Mouse (Mus musculus) adrenal gland, postnatal 25 days (tissue): ENCODE results near the gene Zdhhc8. TPM values are rescaled to one million over a fixed set of nuclear protein-coding genes. Genes with fewer than 3 reads are reported as not detected.
A peak's percentile ranks its signal among the peaks of the same experiment; 100 is the strongest.

Source experiments
- DNase-seq: peaks from one replicate; pipeline ENCODE4 v3.0.0; 2021; ENCODE audit warnings: mixed read lengths
- long read RNA-seq: library from polyadenylated mRNA; stranded (forward); transcript quantifications from one replicate; pipeline ENCODE4 v2.0.0, GENCODE M21; 2021
- total RNA-seq: library from RNA; stranded (reverse); gene quantifications from 2 replicates; pipeline ENCODE4 v1.2.3, GENCODE M21; 2021

Gene Zdhhc8
- 21.5 and 26.8 TPM in 2 replicates for total RNA-seq
- long read RNA-seq, partial matches to known transcripts: 3 of 11 reads
- long read RNA-seq, other reads (novel, unspliced or antisense): 8 of 11 reads

DNA sequence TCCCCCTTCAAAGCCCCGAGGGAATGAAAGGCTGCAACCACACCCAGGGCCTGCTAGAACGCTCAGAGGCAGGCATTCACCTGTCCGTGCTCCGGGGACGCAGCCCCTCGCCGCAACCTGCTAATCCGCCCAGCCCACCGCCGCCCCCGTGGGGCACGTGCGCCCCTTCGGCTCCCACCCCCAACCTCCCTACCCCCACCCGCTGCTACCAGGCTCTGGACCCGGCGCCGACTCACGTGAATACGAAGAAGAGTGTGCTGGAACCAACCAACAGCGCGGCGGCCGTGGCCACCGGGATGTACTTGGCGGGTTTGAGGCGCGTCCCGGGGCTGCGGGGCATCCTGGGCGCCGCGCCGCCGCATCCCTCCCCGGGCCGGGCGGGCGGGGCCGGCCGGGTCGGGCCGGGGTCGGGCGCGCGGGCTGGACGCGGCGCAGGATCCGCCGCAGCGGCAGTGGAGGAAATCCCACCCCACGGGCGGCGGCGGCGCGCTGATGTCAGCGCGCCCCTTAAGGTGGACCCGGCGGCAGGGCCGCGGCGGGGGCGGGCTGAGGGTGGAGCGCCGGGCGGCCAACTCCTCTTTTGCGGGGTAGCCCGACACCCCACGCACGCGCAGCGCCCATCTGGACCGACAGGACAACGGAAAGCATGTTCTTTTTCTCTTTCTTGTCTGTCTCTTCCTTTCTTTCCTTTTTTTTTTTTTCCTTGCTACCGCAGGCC is at the start of gene Zdhhc8:
Gene Zdhhc8 (minus strand): TSS at position 466 of the 718 bp plus-strand sequence.
- DNase-seq: peak; percentile 86

- no peak for DNase-seq
These were observed 40.2 kb upstream of the Zdhhc8 start for GRCm38 (mm10) chr16:18275166-18275565.

DNA sequence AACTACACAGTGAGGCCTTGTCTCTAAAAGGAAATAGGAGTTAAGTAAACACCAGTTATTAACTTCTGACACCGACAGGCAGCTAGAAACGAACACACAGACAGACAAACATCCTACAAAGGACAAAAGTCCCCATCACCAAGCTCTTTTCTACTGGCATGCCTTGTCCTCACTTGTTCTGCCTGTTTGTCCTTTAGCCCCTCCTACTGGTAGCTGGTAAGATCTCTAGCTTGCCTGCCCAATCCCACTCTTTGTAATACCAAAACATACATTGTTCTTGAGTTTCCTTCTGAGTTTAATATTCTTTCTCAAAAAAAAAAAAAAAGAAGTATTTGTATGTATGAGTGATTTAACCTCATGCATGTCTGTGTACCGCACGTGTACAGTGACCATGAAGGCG is 33.2 kb upstream of the Zdhhc8 start:
- no peak for DNase-seq

DNA sequence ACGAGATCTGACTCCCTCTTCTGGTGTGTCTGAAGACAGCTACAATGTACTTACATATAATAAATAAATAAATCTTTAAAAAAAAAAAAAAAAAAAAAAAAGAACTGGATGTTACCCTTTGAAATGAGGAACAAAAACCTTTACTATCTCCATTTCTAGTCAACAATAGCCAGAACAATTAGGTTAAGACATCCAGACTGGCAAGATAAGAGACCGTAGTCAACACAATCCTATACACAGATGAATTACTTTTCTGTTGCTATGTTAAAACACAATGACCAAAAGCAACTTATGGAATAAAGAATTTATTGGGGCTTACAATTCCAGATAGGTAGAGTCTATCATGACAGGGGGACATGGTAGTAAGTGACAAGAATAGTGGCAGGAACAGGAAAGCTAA is 30.1 kb upstream of the Zdhhc8 start:
- DNase-seq: no peak

- DNase-seq: no peak
These were observed 23.3 kb upstream of the Zdhhc8 start, which contains the start of gene Gm49776 for GRCm38 (mm10) chr16:18258221-18258620. TSS of gene Gm49776 (minus strand) at chr16:18258321.

- no peak for DNase-seq
These were observed 18.9 kb upstream of the Zdhhc8 start for GRCm38 (mm10) chr16:18253866-18254265.

DNA sequence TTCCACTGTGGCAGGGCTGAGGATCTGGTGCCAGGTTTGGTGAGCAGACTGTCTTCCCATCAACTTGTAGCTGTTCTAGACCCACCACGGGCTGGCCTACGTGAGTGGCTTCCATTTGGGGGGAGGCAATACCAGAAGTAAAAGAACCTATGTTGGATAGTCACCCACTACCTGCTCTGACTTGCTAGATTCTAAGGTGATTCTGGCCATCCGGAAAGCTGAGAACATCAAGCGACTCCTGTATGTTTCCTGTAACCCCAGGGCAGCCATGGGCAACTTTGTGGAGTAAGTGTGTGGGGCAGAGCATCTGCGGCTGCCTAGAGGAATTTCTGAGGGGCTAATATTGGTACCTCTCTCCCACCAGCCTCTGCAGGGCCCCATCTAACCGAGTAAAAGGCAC is 17.8 kb upstream of the Zdhhc8 start:
- no peak for DNase-seq

DNA sequence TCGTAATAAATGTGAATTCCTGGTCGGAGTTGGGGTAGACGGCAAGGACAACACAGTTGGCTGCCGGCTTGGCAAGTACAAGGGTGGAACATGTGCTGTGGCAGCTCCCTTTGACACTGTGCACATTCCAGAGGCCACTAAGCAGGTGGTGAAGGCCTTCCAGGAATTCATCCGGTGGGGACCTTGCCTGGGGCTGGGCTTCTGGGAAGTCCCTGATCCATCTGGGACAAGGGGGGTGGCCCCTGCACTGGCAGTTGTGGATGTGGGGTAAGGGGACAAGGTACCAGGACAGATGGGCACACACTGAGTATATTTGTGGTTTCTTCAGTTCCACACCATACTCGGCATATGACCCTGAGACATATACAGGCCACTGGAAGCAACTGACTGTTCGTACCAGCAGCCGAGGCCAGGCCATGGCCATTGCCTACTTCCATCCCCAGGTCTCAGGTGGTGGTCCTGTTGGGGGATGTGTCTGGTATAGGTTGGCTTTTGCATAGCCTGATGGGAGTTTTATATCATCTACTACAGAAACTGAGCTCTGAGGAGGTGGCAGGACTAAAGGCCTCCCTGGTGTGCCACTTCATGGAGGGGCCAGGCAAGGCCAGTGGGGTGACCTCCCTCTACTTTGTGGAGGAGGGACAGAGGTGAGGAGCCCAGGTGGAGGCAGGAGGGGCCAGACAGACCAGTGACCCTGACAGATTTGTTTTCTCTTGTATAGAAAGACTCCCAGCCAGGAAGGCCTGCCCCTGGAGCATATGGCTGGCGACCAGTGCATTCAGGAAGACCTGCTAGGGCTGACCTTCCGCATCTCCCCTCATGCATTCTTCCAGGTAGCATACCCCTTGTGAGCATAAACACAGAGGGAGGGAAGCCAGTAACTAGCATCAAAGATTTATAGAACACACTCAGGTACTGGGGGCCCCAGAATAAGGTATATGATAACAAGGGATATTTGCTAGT is 16.2 kb upstream of the Zdhhc8 start:
- DNase-seq: no peak

- no peak for DNase-seq
These were observed 15.3 kb upstream of the Zdhhc8 start for GRCm38 (mm10) chr16:18250231-18250630.

- DNase-seq: peak; percentile 33
These were observed 14.5 kb upstream of the Zdhhc8 start for GRCm38 (mm10) chr16:18249364-18249967.

DNA sequence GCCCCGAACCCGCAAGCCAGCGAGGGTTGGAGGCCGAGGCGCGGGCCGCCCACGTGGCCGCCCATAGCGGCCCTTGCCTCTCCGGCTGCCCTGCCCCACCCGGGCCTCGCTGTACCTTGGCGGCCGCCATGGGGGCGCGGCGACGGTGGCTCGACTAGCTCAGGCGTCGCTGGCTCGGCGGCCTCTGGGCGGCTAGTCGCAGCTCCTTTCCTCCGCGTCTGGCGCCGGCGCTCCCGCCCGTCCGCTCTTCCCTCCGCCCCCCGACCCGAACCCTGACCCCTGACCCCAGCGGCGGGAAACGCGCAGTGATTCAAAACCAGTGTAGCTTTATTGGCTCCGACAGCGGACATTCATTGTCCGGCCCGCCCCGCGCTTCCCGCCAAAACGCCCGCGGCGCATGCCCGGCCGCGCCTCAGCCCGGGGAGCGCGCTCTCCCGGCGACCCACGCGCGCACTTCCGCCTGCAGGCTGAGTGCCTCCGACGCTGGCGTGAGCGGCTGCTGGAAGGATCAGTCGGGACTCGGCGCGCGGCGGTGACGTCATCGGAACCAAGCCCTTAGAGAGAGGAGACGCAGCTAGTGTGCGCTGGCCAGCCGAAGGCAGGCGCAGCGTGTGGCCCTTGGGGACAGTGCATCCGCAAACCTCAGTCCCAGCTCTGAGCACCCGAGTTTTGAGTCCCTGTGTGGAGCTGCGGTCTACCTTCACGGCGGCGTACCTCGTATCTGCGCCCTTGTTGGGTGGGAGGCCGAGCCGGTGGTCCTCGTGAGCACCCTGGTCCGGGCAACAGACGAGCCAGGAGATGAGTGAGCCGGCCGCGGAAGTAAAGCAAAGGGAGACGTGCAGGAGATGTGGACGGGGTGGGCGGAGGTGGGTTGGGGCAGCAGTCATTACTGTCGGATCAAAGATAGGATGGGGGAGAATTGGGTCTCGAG is 13.8 kb upstream of the Zdhhc8 start, which contains the start of the genes Trmt2a and Ranbp1:
Gene Trmt2a (plus strand): TSS at position 247 of the 931 bp plus-strand sequence.
Gene Ranbp1 (minus strand): TSS at position 300 of the 931 bp plus-strand sequence.
- DNase-seq: peak; percentile 99

- DNase-seq: peak; percentile 33
These were observed 12.8 kb upstream of the Zdhhc8 start for GRCm38 (mm10) chr16:18247521-18248399.

- DNase-seq: no peak
These were observed 6.6 kb upstream of the Zdhhc8 start for GRCm38 (mm10) chr16:18241581-18241980.

DNA sequence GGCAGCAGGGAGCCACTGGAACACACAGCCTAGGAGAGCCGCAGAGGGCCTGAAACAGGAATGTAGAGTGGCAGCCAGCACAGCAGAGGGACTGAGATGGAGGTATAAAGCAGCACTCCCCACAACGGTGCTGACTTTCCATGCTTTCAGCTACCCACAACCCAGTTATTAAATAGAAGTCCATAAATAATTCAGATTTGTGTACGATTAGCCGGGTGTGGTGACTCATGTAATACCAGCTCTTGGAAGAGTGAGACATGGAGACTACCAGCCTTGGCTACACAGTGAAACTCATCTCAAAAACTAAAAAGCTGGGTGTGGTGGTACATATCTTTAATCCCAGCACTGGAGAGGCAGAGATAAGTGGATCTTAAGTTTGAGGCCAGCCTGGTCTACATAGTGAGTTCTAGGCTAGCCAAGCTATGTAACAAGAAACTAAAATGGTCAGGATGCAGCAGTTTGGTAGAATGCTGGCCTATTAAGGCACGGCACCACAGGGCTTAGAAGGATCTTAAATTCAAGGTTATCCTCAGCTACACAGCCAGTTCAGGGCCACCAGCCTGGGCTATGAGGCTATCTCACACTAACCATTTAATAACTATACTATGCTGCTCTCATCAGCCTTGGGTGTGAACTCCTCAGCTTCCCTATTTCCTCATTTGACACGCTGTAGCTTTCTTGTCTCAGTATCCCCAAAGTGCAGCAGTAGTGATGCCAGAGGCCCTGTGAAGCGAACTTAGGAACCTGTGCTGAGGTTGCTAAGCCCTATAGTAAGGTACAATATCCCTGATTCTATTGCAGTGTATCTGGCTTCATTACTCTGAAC is 2.0 kb upstream of the Zdhhc8 start:
- no peak for DNase-seq

DNA sequence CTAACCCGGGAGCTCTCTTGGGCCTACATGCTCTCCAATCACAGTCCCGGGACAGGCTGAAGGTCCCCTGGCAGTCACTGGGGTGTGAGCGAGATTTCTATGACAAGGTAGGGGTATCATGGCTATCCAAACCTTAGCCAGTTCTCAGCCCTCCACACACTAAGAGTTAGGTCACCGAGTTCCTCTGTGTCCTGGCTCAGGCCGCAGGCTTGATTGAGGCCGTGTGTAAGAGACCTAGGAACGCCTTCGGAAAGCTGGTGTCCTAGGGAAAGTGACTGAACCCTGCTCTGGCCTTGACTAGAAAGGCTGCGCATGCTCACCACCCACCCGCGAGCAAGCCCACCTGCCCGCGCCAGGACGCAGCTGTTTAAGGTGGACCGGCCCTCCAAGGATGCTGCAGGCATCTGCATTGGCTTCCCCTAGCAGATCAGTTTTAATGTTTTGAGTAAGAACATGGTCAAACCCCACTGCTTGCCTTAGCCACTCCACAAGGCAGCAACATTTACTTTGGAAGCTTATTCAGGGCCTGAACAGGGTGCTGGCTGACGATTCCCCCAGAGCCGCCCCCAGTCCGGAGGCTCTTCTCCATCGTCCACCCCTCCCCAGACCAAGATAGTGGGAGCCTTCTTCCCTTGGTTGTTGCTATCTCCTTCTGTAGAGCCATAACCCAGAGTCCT is 591 bp upstream of the Zdhhc8 start:
- DNase-seq: peak; percentile 72

- no peak for DNase-seq
These were observed 841 bp downstream of the Zdhhc8 start for GRCm38 (mm10) chr16:18233919-18234670.

DNA sequence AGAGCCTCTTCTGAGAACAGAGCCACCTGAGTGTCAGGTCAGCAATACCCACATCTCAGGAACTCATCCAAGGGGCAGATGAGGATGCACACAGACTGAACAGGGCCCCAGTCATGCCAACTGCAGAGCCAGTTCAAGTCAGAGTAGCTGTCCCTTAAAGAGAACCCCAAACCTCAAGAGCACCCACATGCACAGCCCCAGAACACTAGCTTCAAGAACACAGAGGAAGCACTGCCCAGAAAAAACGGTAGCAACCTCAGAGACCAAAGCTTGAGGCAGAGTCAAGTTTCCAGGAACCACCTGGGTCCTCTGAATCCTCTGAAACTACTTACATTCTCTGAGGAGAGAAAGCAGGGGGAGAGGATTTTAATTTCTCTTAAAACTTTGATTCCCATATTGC is 1.5 kb downstream of the Zdhhc8 start:
- DNase-seq: no peak

DNA sequence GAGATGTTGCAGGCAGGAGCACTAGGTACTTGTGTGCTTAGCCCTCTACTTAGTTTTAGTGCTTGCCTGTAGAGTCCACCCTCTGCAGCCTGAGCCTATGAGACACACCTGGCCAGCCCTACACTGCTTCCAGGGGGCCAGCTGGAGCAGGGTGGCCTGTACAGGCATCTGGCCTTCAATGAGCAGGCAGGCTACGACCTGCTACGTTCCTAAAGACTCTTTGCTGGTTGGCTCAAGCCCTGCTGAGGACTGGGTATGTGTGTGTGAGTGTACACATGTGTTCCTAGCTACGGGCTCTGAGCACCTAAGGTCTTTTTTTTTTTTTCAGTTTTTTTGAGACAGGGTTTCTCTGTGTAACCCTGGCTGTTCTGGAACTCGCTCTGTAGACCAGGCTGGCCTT is 3.5 kb downstream of the Zdhhc8 start:
- no peak for DNase-seq
